Mouse (Mus musculus) right cerebral cortex, postnatal 25 days (tissue): ENCODE data around the gene Adck2.

Experiments used
- DNase-seq: peaks from one replicate; pipeline ENCODE4 v3.0.0; 2022

Gene Adck2

GRCm38 (mm10) chr6:39559276-39559939, 14.3 kb upstream of the Adck2 start:
- no peak for DNase-seq

DNA sequence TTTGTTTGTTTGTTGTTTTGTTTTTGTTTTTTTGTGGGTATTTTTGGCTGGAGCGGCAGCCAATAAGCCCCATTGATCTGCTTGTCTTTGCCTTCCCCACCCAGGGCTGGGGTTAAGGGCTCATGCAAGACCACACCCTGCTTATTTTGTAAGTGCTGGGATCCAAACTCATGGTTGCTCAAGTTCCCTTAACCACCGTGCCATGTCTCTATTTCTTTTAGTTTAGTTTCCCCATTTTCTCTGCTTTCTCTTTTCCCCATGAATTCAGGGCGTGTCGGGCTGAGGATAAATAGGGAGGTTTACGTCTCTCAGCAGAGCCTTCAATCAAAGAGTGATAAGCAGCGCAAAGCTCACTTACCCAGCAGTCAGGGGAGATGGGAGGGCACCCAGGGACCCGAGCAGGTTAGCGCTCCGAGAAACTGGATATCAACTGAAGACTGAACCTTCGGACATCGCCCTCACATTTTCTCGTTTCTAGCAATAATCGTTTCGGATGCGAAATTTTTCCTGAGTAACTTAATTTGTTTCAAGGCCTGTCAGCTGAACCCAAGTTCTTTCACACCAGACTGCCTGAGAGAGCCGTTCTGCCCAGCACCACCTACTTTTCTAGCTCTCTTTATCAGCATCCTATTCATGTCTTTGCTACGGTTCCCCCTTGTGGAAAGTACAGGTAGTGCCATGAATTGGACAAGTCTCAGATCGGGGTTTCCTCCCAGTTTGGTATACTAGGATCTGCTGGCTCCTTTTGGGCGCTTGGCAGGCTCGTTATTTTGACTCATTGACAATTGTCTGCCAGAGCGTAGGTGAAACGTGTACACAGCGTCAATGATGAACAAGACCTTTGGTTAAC, 11.3 kb upstream of the Adck2 start:
- peak; percentile 75 for DNase-seq

DNA sequence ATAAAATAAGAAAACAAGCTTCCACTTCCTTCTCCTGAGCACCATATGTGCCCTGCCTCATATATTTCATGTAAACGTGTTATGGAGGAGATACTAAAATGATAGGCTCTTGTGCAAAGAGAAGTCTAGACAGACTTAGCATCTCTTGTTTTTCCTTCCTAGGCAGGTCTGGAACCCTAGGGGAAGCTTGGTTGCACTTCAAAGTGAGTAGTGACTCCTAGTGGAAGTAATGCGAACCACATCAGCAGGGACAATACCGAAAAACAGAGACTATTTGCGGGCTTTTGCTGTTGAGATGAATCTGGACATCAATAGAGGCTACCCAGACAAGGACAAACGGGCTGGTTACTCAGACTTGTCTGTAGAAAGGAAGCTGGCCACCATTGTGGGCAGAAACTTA, 6.1 kb upstream of the Adck2 start:
- DNase-seq: no peak

DNA sequence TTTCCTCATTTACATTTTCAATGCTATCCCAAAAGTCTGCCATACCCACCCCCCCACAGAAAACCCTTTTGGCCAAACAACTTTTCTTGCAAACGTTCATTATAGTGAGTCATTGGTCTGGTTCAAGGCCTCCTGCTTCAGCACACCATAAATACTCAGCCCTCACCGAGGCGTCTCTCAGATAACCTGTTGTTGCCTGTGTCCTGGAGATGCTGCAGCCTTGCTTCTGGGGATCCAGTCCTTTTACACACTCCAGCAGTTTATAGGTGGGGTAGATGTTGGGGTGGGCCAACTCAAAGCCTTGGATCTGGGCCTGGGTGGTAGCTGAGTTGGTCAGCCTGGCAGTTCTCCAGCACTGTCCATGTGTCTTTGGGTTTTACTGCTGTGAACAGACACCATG, 3.2 kb upstream of the Adck2 start:
- DNase-seq: no peak

GRCm38 (mm10) chr6:39574555-39574869, 839 bp downstream of the Adck2 start:
- DNase-seq: no peak

- no peak for DNase-seq
These were observed 1.3 kb downstream of the Adck2 start for GRCm38 (mm10) chr6:39574951-39575350.

- no peak for DNase-seq
These were observed 5.9 kb downstream of the Adck2 start for GRCm38 (mm10) chr6:39579552-39579951.

GRCm38 (mm10) chr6:39580558-39580957, 6.9 kb downstream of the Adck2 start:
- no peak for DNase-seq

GRCm38 (mm10) chr6:39581087-39581784, 7.6 kb downstream of the Adck2 start:
- no peak for DNase-seq

DNA sequence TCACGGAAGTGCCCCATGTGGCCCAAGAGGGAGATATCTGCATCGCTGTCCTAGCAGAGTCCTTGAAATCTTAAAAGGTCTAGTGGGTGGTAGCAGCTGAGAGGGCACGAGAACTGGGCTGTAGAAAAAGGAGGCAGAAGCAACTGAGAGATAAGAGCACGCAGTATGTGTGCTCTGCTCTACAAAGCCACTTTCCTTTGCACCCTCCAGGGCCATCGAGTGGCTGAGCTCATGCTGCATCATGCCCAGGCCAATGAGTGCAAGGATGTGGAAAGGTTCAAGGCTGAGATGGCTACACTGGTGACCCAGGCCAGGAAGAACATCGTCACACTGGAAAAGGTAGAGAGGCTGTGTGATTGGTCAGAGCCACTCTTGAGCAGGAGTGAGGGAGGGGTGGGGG, 11.8 kb downstream of the Adck2 start, which contains the start of gene Gm42420:
Gene Gm42420 (plus strand): TSS at position 237 of the 400 bp plus-strand sequence.
- DNase-seq: no peak

- no peak for DNase-seq
These were observed 17.8 kb downstream of the Adck2 start for GRCm38 (mm10) chr6:39591481-39591880.

DNA sequence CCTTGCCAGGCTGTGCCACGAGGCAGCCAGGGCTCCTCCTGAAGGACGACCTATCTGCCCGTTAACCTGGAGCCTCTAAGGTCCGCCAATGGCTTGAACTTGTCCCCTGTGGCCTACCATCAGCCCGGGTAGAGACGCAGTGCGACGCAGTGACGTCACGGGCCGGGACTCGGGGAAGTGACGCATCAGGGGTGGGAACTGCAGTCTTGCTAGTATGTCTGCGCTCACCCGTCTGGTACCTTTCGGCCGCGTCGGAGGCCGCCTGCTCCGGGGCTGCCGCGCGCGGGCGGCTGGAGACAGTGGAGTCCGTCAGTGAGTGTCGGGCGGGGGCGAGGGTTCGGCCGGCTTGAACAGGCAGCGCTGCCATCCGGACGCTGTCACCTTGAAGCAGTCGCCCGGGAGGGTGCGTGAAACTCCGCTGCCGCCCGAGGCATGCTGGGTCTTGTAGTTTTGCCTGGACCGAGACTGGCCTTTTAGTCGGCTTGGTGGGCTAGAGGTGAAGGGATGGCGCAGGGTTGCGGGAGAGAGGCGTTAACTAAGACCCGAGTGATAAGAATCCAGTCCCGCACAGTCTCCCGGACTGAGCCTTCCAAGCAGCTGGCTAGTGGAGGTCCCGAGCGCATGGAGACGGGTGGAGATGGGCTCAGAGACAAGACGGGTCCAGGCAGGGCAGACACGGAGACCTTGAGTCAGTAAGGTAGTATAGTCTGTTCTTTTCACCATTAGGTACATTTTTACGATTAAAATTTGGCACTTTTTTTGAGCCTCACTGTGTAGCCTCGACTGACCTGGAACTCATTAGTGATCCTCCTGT, 18.9 kb downstream of the Adck2 start, which contains the start of gene Ndufb2:
Gene Ndufb2 (plus strand): TSS at position 174 of the 814 bp plus-strand sequence.
- peak; percentile 95 for DNase-seq

- no peak for DNase-seq
These were observed 27.2 kb downstream of the Adck2 start for GRCm38 (mm10) chr6:39600851-39601250.

- DNase-seq: no peak
These were observed 28.2 kb downstream of the Adck2 start for GRCm38 (mm10) chr6:39601828-39602227.

- DNase-seq: no peak
These were observed 30.9 kb downstream of the Adck2 start for GRCm38 (mm10) chr6:39604565-39604964.

DNA sequence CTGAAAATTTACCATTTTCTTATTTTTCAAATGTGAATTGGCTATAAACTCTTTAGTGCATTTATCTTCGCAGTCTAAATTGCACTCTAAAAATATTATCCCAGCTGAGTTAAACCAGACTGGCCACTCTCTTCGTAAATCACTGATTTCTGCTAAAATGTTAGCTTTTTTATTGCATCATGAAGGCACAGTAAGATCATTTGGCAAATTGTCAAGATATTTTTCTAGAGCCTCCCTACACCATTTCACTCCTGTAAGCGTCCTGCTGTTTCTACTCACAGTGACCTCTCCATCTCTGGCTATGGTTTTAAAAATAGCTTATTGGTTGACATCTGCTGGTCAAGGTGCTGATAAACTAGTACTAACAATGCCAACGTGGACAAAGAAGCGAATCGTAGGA, 32.4 kb downstream of the Adck2 start:
- no peak for DNase-seq

DNA sequence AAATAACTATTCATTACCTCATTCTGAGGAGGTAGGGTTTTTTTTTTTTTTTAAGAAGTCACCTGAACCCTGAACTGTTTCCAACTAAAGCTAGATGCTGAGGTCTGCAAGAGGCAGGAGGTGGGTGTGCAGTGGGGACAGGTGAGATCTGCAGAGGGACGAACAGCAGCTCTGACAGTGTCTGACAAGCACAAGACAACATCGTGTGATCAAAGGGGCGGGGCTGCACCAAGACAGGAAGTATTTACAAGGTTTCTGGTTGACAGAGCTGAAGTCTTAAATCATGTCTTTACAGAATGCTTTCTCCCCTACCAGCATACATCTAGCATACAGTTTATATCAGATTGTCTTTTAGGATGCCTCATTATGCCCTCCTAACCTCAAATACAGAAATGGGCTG, 33.2 kb downstream of the Adck2 start:
- no peak for DNase-seq

GRCm38 (mm10) chr6:39607365-39607764, 33.7 kb downstream of the Adck2 start:
- DNase-seq: no peak

DNA sequence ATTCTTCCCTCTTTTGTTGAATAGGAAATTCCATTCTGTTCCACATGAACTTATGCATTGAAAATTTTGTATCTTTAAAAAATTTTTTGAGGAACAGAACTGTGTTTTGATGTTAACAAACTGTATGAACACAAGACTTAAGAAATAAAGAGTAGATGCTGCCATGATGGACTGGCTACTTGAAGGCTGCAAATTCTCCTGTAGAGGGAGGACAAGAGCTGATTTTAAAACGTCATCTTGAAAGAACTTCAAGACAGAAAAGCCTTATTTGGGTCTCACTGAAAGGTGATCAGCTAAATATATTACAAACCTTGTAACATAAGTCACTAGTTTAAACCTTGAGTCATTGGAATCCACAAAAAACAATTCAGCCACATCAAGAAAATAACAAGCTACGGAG, 36.5 kb downstream of the Adck2 start:
- no peak for DNase-seq

GRCm38 (mm10) chr6:39611296-39611695, 37.6 kb downstream of the Adck2 start:
- DNase-seq: no peak
